Comparison of ENCODE assay signal across 8 mouse cellular contexts in the genomic region with DNA sequence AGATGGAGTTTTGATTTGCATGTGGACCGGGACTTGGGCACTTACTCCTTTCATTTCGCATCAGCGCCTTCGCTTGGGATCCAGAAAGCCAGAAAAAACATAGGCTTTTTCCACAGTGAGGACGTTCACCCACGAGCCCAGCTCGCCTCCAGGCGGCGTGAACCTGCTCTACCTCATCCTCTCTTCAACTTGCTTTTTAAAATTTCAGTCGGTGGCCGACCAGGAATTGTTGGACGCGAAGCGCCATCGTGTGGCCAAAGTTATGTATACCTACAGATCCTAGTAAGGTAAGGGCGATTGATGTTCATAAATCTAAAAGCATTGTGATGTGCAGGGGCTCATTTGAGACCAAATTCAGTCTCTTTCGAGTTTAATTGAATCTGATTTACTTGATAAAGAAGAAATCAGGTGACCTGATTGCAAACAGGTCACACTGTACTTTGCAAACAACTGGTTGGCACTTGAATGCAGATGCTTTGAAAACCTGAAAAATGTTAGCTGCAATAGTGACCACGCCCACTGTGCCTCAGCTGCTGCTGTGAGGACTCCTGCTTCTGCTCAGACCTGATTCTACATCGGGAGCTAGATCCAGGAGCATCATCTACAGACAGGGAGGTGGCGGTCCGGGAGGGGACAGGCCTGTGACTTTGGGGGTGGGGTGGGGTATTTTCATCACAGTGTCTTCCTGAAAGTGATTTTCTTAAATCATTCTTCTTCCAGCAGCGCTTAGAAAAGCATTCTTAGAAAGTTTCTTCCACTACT. TPM values are rescaled to one million over a fixed set of nuclear protein-coding genes. Genes with fewer than 3 reads are reported as not detected.
DNase-seq lines count a peak whose midpoint lies in the region; ATAC-seq and TF ChIP-seq lines count a peak whose summit lies in the region.

No protein-coding gene starts in this region.

- TF ChIP-seq CTCF in layer of hippocampus, adult 2 months (conservative IDR thresholded peaks at IDR 0.05), result peak; percentile 93
- TF ChIP-seq CTCF in thymus, adult 2 months (IDR thresholded peaks at IDR 0.05; ENCODE audit: borderline replicate concordance, control insufficient read depth, extremely low read depth, insufficient read depth, low read length, poor library complexity), result peak; percentile 74; the same call in 1 of the 2 replicates

- H3K36me3 ChIP-seq in lung, embryonic 16.5 days (ENCODE audit: control insufficient read depth, insufficient read depth, low read length), result no peaks in the 10 kb centered on the region
- H3K36me3 ChIP-seq in thymus, adult 2 months (ENCODE audit: control insufficient read depth, insufficient read depth, low read length), result no peaks in the 10 kb centered on the region

- peak overlapping the region; percentile 33; the same call in 1 of the 2 replicates for H3K27ac ChIP-seq in layer of hippocampus, adult 2 months
- no peak overlapping the region for H3K27ac ChIP-seq in lung, embryonic 16.5 days (ENCODE audit: low read length)
- no peak overlapping the region for H3K27ac ChIP-seq in thymus, adult 2 months (ENCODE audit: control insufficient read depth, insufficient read depth, low read length)

- H3K4me3 ChIP-seq in layer of hippocampus, adult 2 months, result peak overlapping the region; percentile 41
- H3K4me3 ChIP-seq in lung, embryonic 16.5 days (ENCODE audit: low read length), result no peak overlapping the region
- H3K4me3 ChIP-seq in thymus, adult 2 months (ENCODE audit: control insufficient read depth, insufficient read depth, low read length), result no peak overlapping the region

- peaks cover 12% of the 10 kb centered on the region; the same call in 1 of the 2 replicates for H3K4me1 ChIP-seq in lung, embryonic 16.5 days (replicated peaks; ENCODE audit: control insufficient read depth, insufficient read depth, low read length)
- no peaks in the 10 kb centered on the region for H3K4me1 ChIP-seq in thymus, adult 2 months (replicated peaks; ENCODE audit: control insufficient read depth, insufficient read depth, low read length)

- ATAC-seq in frontal cortex, adult (ENCODE audit: low TSS enrichment), result peak; percentile 93
- ATAC-seq in hematopoietic stem cell, adult 5-6 weeks (replicated peaks in 1 of 2; ENCODE audit: insufficient read depth in 1 of 2, low FRiP score in 2 of 2, low TSS enrichment in 1 of 2, low read depth in 1 of 2, poor library complexity in 2 of 2, severe bottlenecking in 2 of 2), result peak; percentile 68 to 84; a peak in 3 of 4 replicates
- peak; percentile 72 for ATAC-seq in lung, embryonic 16.5 days (ENCODE audit: low read depth)

- H3K4me2 ChIP-seq in lung, embryonic 16.5 days (ENCODE audit: low read depth, low read length), result peak overlapping the region; percentile 36

- no peaks in the 10 kb centered on the region; the same call in 1 of the 2 replicates for H3K9me3 ChIP-seq in lung, embryonic 16.5 days (ENCODE audit: control insufficient read depth, low read length)

- DNase-seq in MEL-GATA-1-ER (ENCODE audit: extremely low read depth, low read depth), result peak; percentile 39
- peak; percentile 85 to 88 for DNase-seq in cerebellum, adult 18-20 months
- DNase-seq in layer of hippocampus, adult 2 months (ENCODE audit: low spot score in 2 of 2), result peak; percentile 87 to 92
- peak; percentile 48 for DNase-seq in ovary, adult 18-20 months (ENCODE audit: low spot score)
- DNase-seq in thymus, adult 2 months, result peak; percentile 84

- no peak overlapping the region for H3K9ac ChIP-seq in lung, embryonic 16.5 days (ENCODE audit: low read length)

- H3K27me3 ChIP-seq in lung, embryonic 16.5 days (ENCODE audit: control insufficient read depth, insufficient read depth, low read depth, low read length), result no peaks in the 10 kb centered on the region
- H3K27me3 ChIP-seq in thymus, adult 2 months (ENCODE audit: control insufficient read depth, insufficient read depth, low read length), result no peaks in the 10 kb centered on the region

- 17% methylated on average over 22 of the region's 22 CpGs for WGBS in lung, embryonic 16.5 days
- WGBS in thymus, adult 2 months, result 23% methylated on average over 22 of the region's 22 CpGs

- no peak for TF ChIP-seq POLR2A in thymus, adult 2 months (IDR thresholded peaks at IDR 0.05; ENCODE audit: control insufficient read depth, extremely low read depth, insufficient read depth, low read length, poor library complexity)

RNA-seq across cellular contexts. Expression of a gene that starts 1.5 kb away (rescaled TPM):
- total RNA-seq in hematopoietic stem cell, adult 5-6 weeks (2017), result not detected in 2 replicates
- total RNA-seq in layer of hippocampus, adult 2 months (2021), result under 1 TPM in 1 of 2 experiments, not detected in 1; 0.37 TPM
- polyA plus RNA-seq in lung, embryonic 16.5 days (2015; fragmentation: Nextera tagmentation; extraction: Ambion mirVana), result 0.13 and 0.31 TPM in 2 replicates
- polyA plus RNA-seq in thymus, adult 2 months (2012; rRNA removed), result 0.08 and 0.09 TPM in 2 replicates

Comparison
In these comparisons a context has a peak if more than half of its experiments do, and no peak if none do; other contexts are left out.
1. DNase-seq: peak in every context shown above with its lines; median percentile 90 in layer of hippocampus, adult 2 months; 86 in cerebellum, adult 18-20 months; 84 in thymus, adult 2 months; 48 in ovary, adult 18-20 months; 39 in MEL-GATA-1-ER.